Mouse (Mus musculus) Muller cell, postnatal 12 days (primary cell): ENCODE results near the gene Lsp1.

Source experiments
- DNase-seq: peaks from one replicate; pipeline ENCODE4 v3.0.0-alpha.2; 2015; ENCODE audit errors: inconsistent ontology term

The Lsp1 gene

GRCm38 (mm10) chr7:142538291-142538690 is 77.7 kb downstream of the Lsp1 start:
- DNase-seq, result no peak

- no peak for DNase-seq
Measured at GRCm38 (mm10) chr7:142538766-142539165, 78.2 kb downstream of the Lsp1 start.

- no peak for DNase-seq
Measured at GRCm38 (mm10) chr7:142539828-142540227, 79.2 kb downstream of the Lsp1 start.

- no peak for DNase-seq
Measured at GRCm38 (mm10) chr7:142542771-142543303, 82.2 kb downstream of the Lsp1 start.
